Comparison of ENCODE assay signal across 8 mouse cellular contexts in the genomic region with DNA sequence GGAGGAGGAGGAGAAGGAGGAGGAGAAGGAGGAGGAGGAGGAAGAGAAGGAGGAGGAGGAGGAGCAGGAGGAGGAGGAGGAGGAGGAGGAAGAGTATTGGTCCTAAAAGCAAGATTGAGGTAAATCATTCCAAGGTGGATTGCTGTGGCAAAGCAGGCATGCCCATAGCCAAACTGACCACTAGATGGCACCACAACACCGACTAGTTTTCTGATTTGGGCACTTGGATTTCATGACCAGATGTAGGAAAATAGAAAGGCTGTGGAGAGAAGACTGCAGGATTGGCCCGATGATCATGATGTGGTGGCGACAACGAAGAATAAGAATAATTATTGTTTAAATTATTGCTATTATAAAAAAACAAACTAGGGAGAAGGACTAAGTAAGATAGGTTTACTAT.
DNase-seq lines count a peak whose midpoint lies in the region; TF ChIP-seq lines count a peak whose summit lies in the region.

No protein-coding gene starts in this region.

- 7% methylated on average over 4 of the region's 4 CpGs for WGBS in large intestine, adult 2 months
- 12% methylated on average over 4 of the region's 4 CpGs for WGBS in lung, adult 2 months

- H3K27me3 ChIP-seq in E14TG2a.4 (ENCODE audit: insufficient read depth, low read length), result no peaks in the 10 kb centered on the region

- H3K27ac ChIP-seq in bone marrow macrophage, adult 2 months (ENCODE audit: insufficient read depth, low read depth, low read length), result no peak overlapping the region
- no peak overlapping the region for H3K27ac ChIP-seq in embryonic fibroblast, embryonic 13.5 days (ENCODE audit: insufficient read depth, low read length)

- TF ChIP-seq POLR2A in bone marrow macrophage, adult 2 months (IDR thresholded peaks at IDR 0.05; ENCODE audit: borderline replicate concordance, low read depth, low read length), result no peak
- no peak for TF ChIP-seq POLR2A in embryonic fibroblast, embryonic 13.5 days (IDR thresholded peaks at IDR 0.05; ENCODE audit: low read depth, low read length)
- TF ChIP-seq POLR2A in lung, adult 2 months (IDR thresholded peaks at IDR 0.05; ENCODE audit: borderline replicate concordance, extremely low read depth, low read depth, low read length), result no peak

- H3K4me3 ChIP-seq in E14TG2a.4 (replicated peaks; ENCODE audit: low read length), result no peak overlapping the region
- H3K4me3 ChIP-seq in bone marrow macrophage, adult 2 months (ENCODE audit: insufficient read depth, low read length), result no peak overlapping the region
- H3K4me3 ChIP-seq in embryonic fibroblast, embryonic 13.5 days (ENCODE audit: insufficient read depth, low read length), result no peak overlapping the region
- no peak overlapping the region for H3K4me3 ChIP-seq in lung, adult 2 months (replicated peaks; ENCODE audit: extremely low read depth, low read depth, low read length)

- no peaks in the 10 kb centered on the region for H3K36me3 ChIP-seq in E14TG2a.4 (ENCODE audit: insufficient read depth, low read length)

- TF ChIP-seq CTCF in E14TG2a.4 (conservative IDR thresholded peaks at IDR 0.05; ENCODE audit: low read length), result peak; percentile 54
- peak; percentile 36; the same call in 1 of the 2 replicates for TF ChIP-seq CTCF in bone marrow macrophage, adult 2 months (IDR thresholded peaks at IDR 0.05; ENCODE audit: low read depth, low read length)
- TF ChIP-seq CTCF in embryonic fibroblast, embryonic 13.5 days (IDR thresholded peaks at IDR 0.05; ENCODE audit: borderline replicate concordance, insufficient read depth, low read length), result peak; percentile 82
- TF ChIP-seq CTCF in lung, adult 2 months (IDR thresholded peaks at IDR 0.05; ENCODE audit: insufficient read depth, low read length), result peak; percentile 82

- no peaks in the 10 kb centered on the region for H3K9me3 ChIP-seq in E14TG2a.4 (ENCODE audit: low read length)

- DNase-seq in heart, postnatal 4 days, result peak; percentile 92
- DNase-seq in large intestine, adult 2 months (ENCODE audit: low read depth, low spot score), result peak; percentile 51
- DNase-seq in lung, adult 2 months, result peak; percentile 71
- DNase-seq in ovary, postnatal 10 days (ENCODE audit: low spot score), result peak; percentile 70
- peak; percentile 75 for DNase-seq in thymus, postnatal 0 days (ENCODE audit: low spot score)

- H3K4me1 ChIP-seq in E14TG2a.4 (replicated peaks; ENCODE audit: low read depth, low read length), result peaks cover 13% of the 10 kb centered on the region
- H3K4me1 ChIP-seq in bone marrow macrophage, adult 2 months (ENCODE audit: control insufficient read depth, insufficient read depth, low read length), result peaks cover 28% of the 10 kb centered on the region
- H3K4me1 ChIP-seq in embryonic fibroblast, embryonic 13.5 days (ENCODE audit: control insufficient read depth, insufficient read depth, low read length), result peaks cover 5% of the 10 kb centered on the region
- H3K4me1 ChIP-seq in lung, adult 2 months (ENCODE audit: control insufficient read depth, insufficient read depth, low read length), result no peaks in the 10 kb centered on the region
